Mouse (Mus musculus) G1E (cell line): ENCODE results near the gene Colq.

ENCODE experiments used
- CTCF ChIP-seq: IDR thresholded peaks from 2 replicates; pipeline ENCODE4 v1.5.1; 2012; ENCODE audit warnings: low read depth, low read length, inconsistent platforms, mixed read lengths
- POLR2AphosphoS5 ChIP-seq: IDR thresholded peaks from 2 replicates; pipeline ENCODE4 v1.6.1; 2012; ENCODE audit warnings: low read depth, low read length, inconsistent platforms; ENCODE audit not compliant: insufficient replicate concordance
- TAL1 ChIP-seq: conservative IDR thresholded peaks from 2 replicates; pipeline ENCODE4 v1.6.1; 2012; ENCODE audit warnings: low read depth, low read length, inconsistent platforms, mixed read lengths

GRCm38 (mm10) chr14:31596408-31596807, 5.3 kb upstream of the Colq start:
- TF ChIP-seq POLR2AphosphoS5 = no peak
- TF ChIP-seq CTCF = no peak
- TF ChIP-seq TAL1 = no peak
